Mouse (Mus musculus) CD4-positive, CD25-positive, alpha-beta regulatory T cell (primary cell): Measurements from ENCODE around the gene Arhgef15. TPM values are rescaled to one million over a fixed set of nuclear protein-coding genes. Genes with fewer than 3 reads are reported as not detected.

Experiments
- polyA plus RNA-seq: library from polyadenylated mRNA; unstranded; fragments of 100-300 nt; shearing (Covaris generic); gene quantifications from one replicate; pipeline ENCODE4 v1.2.1, GENCODE M21; 2017

The Arhgef15 gene
- polyA plus RNA-seq = 0.17 TPM

DNA sequence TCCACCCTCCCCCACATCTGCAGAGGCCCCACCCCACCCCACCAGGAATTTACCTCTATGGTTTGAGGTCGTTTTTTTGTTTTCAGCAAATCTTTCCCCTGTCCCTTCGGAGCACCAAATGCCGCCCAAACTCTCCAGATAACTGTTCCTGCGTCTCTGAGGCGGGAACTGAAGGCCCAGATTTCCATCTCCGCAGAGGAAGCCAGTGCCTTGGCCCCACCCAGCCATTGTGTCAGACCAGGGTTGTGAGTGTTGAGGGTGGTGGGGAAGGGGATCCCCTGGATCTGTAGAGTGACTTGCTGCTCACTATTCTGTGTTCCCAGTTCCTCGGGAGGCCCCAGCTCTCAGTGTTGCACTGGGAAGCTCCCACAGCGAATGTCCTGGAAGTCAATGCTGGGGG, at the start of gene Arhgef15:
Gene Arhgef15 (minus strand): TSS at position 173 of the 400 bp plus-strand sequence.

GRCm38 (mm10) chr11:68975085-68975484, 17.8 kb upstream of the Arhgef15 start, which contains the start of gene Rangrf:
TSS of gene Rangrf (minus strand) at chr11:68975185.

GRCm38 (mm10) chr11:68967337-68968282, 10.3 kb upstream of the Arhgef15 start, which contains the start of gene Slc25a35:
TSS of gene Slc25a35 (plus strand) at chr11:68968131.

GRCm38 (mm10) chr11:68926981-68927380, 30.3 kb downstream of the Arhgef15 start, which contains the start of gene Odf4:
TSS of gene Odf4 (minus strand) at chr11:68927081.

DNA sequence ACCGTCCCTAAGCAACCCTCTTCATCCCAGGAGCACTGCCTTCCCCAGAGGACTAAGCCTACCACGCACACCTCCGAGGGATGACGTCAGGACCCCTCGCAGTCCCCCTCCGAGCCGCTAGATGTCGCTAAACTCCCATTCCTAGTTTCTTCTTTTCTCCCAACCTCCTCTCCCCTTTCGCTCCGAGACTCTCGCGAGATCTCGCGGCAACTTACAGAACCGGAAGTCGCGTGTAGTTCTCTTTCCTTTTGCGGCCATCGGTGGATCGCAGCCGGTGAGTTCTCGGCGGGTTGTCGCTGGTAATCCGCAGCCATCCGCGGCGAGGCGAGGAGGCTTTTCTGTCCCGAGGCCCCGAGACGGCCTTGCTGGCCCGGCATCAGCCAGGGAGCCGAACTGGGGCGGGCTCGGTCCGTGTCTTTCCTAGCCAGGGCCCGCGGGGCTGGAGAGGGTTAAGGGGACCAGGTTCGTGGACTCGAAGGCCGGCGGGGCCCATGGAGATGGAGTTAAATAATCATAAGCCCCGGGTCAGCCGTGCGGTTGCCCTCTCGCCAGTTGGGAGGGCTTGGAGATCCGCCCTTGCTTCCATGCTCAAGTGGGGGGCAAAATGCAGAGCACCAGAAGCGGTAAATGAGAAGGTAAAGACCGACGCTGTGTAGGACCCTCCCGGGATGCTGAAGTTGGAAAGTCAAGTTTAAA, 55.8 kb downstream of the Arhgef15 start, which contains the start of gene Rpl26:
Gene Rpl26 (plus strand): TSS at position 233 of the 696 bp plus-strand sequence.

Other genes with a start within 250 kb of the Arhgef15 start
- gene Ndel1, start 85.6 kb downstream of the Arhgef15 start, polyA plus RNA-seq = 61.1 TPM
- gene Rnf222, start 68.9 kb downstream of the Arhgef15 start, polyA plus RNA-seq = not detected
- 809 TPM for gene Rpl26, start 55.9 kb downstream of the Arhgef15 start, polyA plus RNA-seq
- not detected for gene Odf4, start 30.4 kb downstream of the Arhgef15 start, polyA plus RNA-seq
- 9.9 TPM for gene Slc25a35, start 10.7 kb upstream of the Arhgef15 start, polyA plus RNA-seq
- 37.1 TPM for gene Rangrf, start 17.7 kb upstream of the Arhgef15 start, polyA plus RNA-seq
- gene Pfas, start 51.0 kb upstream of the Arhgef15 start, polyA plus RNA-seq = 3.8 TPM
- gene Ctc1, start 58.4 kb upstream of the Arhgef15 start, polyA plus RNA-seq = 23.1 TPM
- 4.2 TPM for gene Aurkb, start 88.2 kb upstream of the Arhgef15 start, polyA plus RNA-seq
- 7.2 TPM for gene Borcs6, start 102.2 kb upstream of the Arhgef15 start, polyA plus RNA-seq
- gene Tmem107, start 113.3 kb upstream of the Arhgef15 start, polyA plus RNA-seq = 1.7 TPM
- 139 TPM for gene Vamp2, start 131.0 kb upstream of the Arhgef15 start, polyA plus RNA-seq
- gene Per1, start 137.7 kb upstream of the Arhgef15 start, polyA plus RNA-seq = 8.9 TPM
- gene Hes7, start 162.9 kb upstream of the Arhgef15 start, polyA plus RNA-seq = not detected
- not detected for gene 9130213A22Rik, start 165.1 kb upstream of the Arhgef15 start, polyA plus RNA-seq
- gene Aloxe3, start 168.4 kb upstream of the Arhgef15 start, polyA plus RNA-seq = 0.08 TPM
- not detected for gene Alox12b, start 199.5 kb upstream of the Arhgef15 start, polyA plus RNA-seq
- 3.2 TPM for gene Alox8, start 240.4 kb upstream of the Arhgef15 start, polyA plus RNA-seq